8 mouse cellular contexts compared by ENCODE assay signal in the genomic region with DNA sequence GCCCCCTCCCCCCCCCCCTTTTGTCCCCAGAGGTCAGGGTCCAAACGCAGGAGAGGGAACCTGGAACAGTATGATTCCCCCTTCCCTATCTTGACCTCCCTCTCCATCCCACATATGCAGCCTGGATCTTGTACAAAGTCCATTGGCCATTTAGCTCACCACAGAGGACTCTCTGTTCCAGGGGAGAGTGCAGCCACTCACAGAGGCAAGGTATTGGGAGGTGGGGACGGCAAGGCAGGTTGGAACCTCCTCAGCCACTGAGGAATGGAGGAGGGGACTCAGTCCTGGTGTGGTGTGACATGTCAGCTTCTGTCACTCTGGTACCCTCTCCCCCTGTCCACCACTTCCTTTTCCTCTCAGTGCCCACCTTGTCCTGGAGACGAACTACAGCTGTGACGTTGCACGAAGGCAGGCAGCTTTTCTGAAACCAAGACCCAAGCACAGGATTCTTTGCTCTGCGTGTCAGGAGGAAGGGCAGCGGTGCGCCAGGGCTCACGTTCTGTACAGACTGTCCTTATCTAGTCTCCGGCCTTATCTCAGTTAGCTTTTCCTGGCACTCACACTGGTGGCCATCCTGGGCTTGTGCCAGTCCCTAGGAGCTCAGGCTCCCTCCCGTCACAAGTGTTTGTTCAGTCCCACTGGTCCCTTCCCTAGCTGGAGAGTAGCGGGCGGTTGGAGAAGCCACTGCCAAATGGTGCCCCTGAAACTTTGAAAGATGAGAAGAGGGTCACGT.
A peak's percentile ranks its signal among the peaks of the same experiment; 100 is the strongest.
DNase-seq lines count a peak whose midpoint lies in the region; ATAC-seq lines count a peak whose summit lies in the region.

No protein-coding gene starts in this region.

- peak; percentile 68 for DNase-seq in ovary, postnatal 36 days (ENCODE audit: low spot score)
- no peak for DNase-seq in ovary, postnatal 14 days (ENCODE audit: low spot score)
- peak; percentile 56 for DNase-seq in heart, postnatal 25 days (ENCODE audit: low spot score)
- DNase-seq in yolk sac, embryonic 10.5 days (ENCODE audit: low spot score) = peak; percentile 61
- no peak for DNase-seq in layer of hippocampus, postnatal 10 days (ENCODE audit: low spot score in 2 of 2)
- no peak for DNase-seq in thymus, postnatal 4 days

- intact Hi-C loops in heart, postnatal 25 days (cut with DNase I) = loop anchor here (2.0 kb wide), 2 partner anchors 46 to 96 kb away; no protein-coding TSS in a partner anchor

- no peak overlapping the region for H3K9ac ChIP-seq in liver, embryonic 15.5 days
- no peak overlapping the region for H3K9ac ChIP-seq in forebrain, embryonic 16.5 days (replicated peaks; ENCODE audit: low read depth, low read length)

- no peak overlapping the region for H3K4me3 ChIP-seq in liver, embryonic 15.5 days (replicated peaks)
- H3K4me3 ChIP-seq in forebrain, embryonic 16.5 days (replicated peaks; ENCODE audit: low read length) = no peak overlapping the region

- no peak overlapping the region for H3K4me2 ChIP-seq in liver, embryonic 15.5 days
- no peak overlapping the region for H3K4me2 ChIP-seq in forebrain, embryonic 16.5 days (ENCODE audit: low read length)

- no peaks in the 10 kb centered on the region for H3K27me3 ChIP-seq in liver, embryonic 15.5 days
- H3K27me3 ChIP-seq in forebrain, embryonic 16.5 days (replicated peaks; ENCODE audit: control insufficient read depth, insufficient read depth, low read length) = no peaks in the 10 kb centered on the region

- peaks cover 14% of the 10 kb centered on the region for H3K4me1 ChIP-seq in liver, embryonic 15.5 days (replicated peaks)
- peaks cover 5% of the 10 kb centered on the region; the same call in 1 of the 2 replicates for H3K4me1 ChIP-seq in forebrain, embryonic 16.5 days (replicated peaks; ENCODE audit: control insufficient read depth, insufficient read depth, low read length)

- WGBS in liver, embryonic 15.5 days (ENCODE audit: insufficient replicate concordance) = 18% methylated on average over 14 of the region's 14 CpGs
- WGBS in forebrain, embryonic 16.5 days = 83% methylated on average over 14 of the region's 14 CpGs

- no peaks in the 10 kb centered on the region for H3K36me3 ChIP-seq in liver, embryonic 15.5 days (replicated peaks)
- H3K36me3 ChIP-seq in forebrain, embryonic 16.5 days (ENCODE audit: control insufficient read depth, insufficient read depth) = no peaks in the 10 kb centered on the region

- peak; percentile 35; the same call in 1 of the 2 replicates for ATAC-seq in liver, embryonic 15.5 days (ENCODE audit: insufficient read depth)
- no peak for ATAC-seq in forebrain, embryonic 16.5 days

- 0 out of 2 replicates have a peak overlapping the region, but pooled peaks have one; percentile 0 for H3K27ac ChIP-seq in liver, embryonic 15.5 days (replicated peaks)
- no peak overlapping the region for H3K27ac ChIP-seq in forebrain, embryonic 16.5 days (ENCODE audit: low read length)

- H3K9me3 ChIP-seq in liver, embryonic 15.5 days (replicated peaks) = no peaks in the 10 kb centered on the region
- H3K9me3 ChIP-seq in forebrain, embryonic 16.5 days (ENCODE audit: control insufficient read depth, low read length) = no peaks in the 10 kb centered on the region

Comparison
In these comparisons a context has a peak if more than half of its experiments do, and no peak if none do; other contexts are left out.
1. DNase-seq: peak in ovary, postnatal 36 days (single experiment), heart, postnatal 25 days (single experiment) and yolk sac, embryonic 10.5 days (single experiment); none in ovary, postnatal 14 days (single experiment), layer of hippocampus, postnatal 10 days (0 of 2) and thymus, postnatal 4 days (single experiment).